Mouse (Mus musculus) bone marrow macrophage, adult 2 months (primary cell): ENCODE results near the gene Cebpa.

Experiments
- CTCF ChIP-seq: IDR thresholded peaks from 2 replicates; pipeline ENCODE4 v1.5.1; 2012; ENCODE audit warnings: low read depth, mild to moderate bottlenecking, low read length, moderate library complexity
- POLR2A ChIP-seq: IDR thresholded peaks from 2 replicates; pipeline ENCODE4 v1.6.1; 2012; ENCODE audit warnings: mild to moderate bottlenecking, low read depth, low read length, borderline replicate concordance

GRCm38 (mm10) chr7:35124745-35125144 is 5.7 kb downstream of the Cebpa start:
- TF ChIP-seq POLR2A (no peak), CTCF (no peak)
